ENCODE assay signal across 26 mouse cellular contexts in genomic region chr15:81766439-81766838, GRCm38 (mm10). TPM values are rescaled to one million over a fixed set of nuclear protein-coding genes. Genes with fewer than 3 reads are reported as not detected.
DNase-seq lines count a peak whose midpoint lies in the region; ATAC-seq and TF ChIP-seq lines count a peak whose summit lies in the region.
"Had no signal": no experiment of that assay in that cellular context is flagged by ENCODE, and none has a peak within 500 bp of the region (broad histone marks: within the 10 kb centered on the region; RNA-seq: fewer than 3 reads in every experiment).

No protein-coding gene starts in this region.

- no peak overlapping the region for H3K27ac ChIP-seq in liver, embryonic 15.5 days (replicated peaks)
- no peak overlapping the region for H3K27ac ChIP-seq in gastrocnemius, adult 2 months
- H3K27ac ChIP-seq: embryonic facial prominence, embryonic 15.5 days; forebrain, embryonic 12.5 days; forebrain, embryonic 15.5 days; heart, adult 2 months; heart, embryonic 10.5 days; heart, embryonic 13.5 days; hindbrain, embryonic 15.5 days had no signal

- 81% methylated on average over 5 of the region's 5 CpGs for WGBS in liver, embryonic 15.5 days (ENCODE audit: insufficient replicate concordance)

- ATAC-seq in liver, embryonic 15.5 days (ENCODE audit: insufficient read depth): no peak
- no peak for ATAC-seq in monocyte, adult 5-6 weeks (replicated peaks; ENCODE audit: insufficient number of reproducible peaks, low FRiP score, low TSS enrichment, poor library complexity, severe bottlenecking)
- ATAC-seq: activated CD4-positive, CD25-positive, alpha-beta regulatory T cell, adult 4 months; forebrain, embryonic 15.5 days; intestine, postnatal 0 days had no signal

- no peak overlapping the region for H3K4me3 ChIP-seq in liver, embryonic 15.5 days (replicated peaks)
- H3K4me3 ChIP-seq in gastrocnemius, adult 2 months: no peak overlapping the region
- H3K4me3 ChIP-seq: embryonic facial prominence, embryonic 15.5 days; erythroblast, embryonic 14.5 days; forebrain, embryonic 12.5 days; forebrain, embryonic 15.5 days; heart, adult 2 months; heart, embryonic 10.5 days; heart, embryonic 13.5 days; hindbrain, embryonic 15.5 days had no signal

- H3K4me2 ChIP-seq in liver, embryonic 15.5 days: no peak overlapping the region
- H3K4me2 ChIP-seq: embryonic facial prominence, embryonic 15.5 days; forebrain, embryonic 12.5 days; forebrain, embryonic 15.5 days; heart, embryonic 13.5 days; hindbrain, embryonic 15.5 days had no signal

- TF ChIP-seq CTCF in gastrocnemius, adult 2 months (IDR thresholded peaks at IDR 0.05): no peak

- peaks cover 33% of the 10 kb centered on the region for H3K4me1 ChIP-seq in liver, embryonic 15.5 days (replicated peaks)
- H3K4me1 ChIP-seq: embryonic facial prominence, embryonic 15.5 days; forebrain, embryonic 12.5 days; forebrain, embryonic 15.5 days; hindbrain, embryonic 15.5 days had no signal

- H3K27me3 ChIP-seq in liver, embryonic 15.5 days: no peaks in the 10 kb centered on the region
- H3K27me3 ChIP-seq: embryonic facial prominence, embryonic 15.5 days; forebrain, embryonic 12.5 days; forebrain, embryonic 15.5 days; heart, embryonic 13.5 days; hindbrain, embryonic 15.5 days had no signal

- H3K9me3 ChIP-seq in liver, embryonic 15.5 days (replicated peaks): 0 out of 2 replicates have a peak, but pooled peaks cover 4% of the 10 kb centered on the region
- H3K9me3 ChIP-seq: embryonic facial prominence, embryonic 15.5 days; forebrain, embryonic 12.5 days; forebrain, embryonic 15.5 days; heart, embryonic 10.5 days; heart, embryonic 13.5 days; hindbrain, embryonic 15.5 days had no signal

- 0 out of 2 replicates have a peak, but pooled peaks cover 8% of the 10 kb centered on the region for H3K36me3 ChIP-seq in liver, embryonic 15.5 days (replicated peaks)

- intact Hi-C loops in gastrocnemius, adult 2 months (cut with DNase I): no loop called here

- peak; percentile 76 to 82 for DNase-seq in adrenal gland, adult (ENCODE audit: inconsistent age in 2 of 2, low spot score in 1 of 2)
- no peak for DNase-seq in adrenal gland, postnatal 4 days (ENCODE audit: low spot score in 2 of 2)
- DNase-seq in liver: no peak
- DNase-seq in adrenal gland, postnatal 25 days: peak; percentile 46
- no peak for DNase-seq in right cerebral cortex, postnatal 25 days
- no peak for DNase-seq in gastrocnemius, adult 2 months
- DNase-seq: cerebellum, adult 11 months; cerebellum, adult 2 months; cerebellum, adult 9-11 months; cerebellum, postnatal 25 days; gastrocnemius, postnatal 10 days; gastrocnemius, postnatal 36 days; heart, adult 2 months; heart, postnatal 14 days; heart, postnatal 4 days had no signal

- 0 out of 2 replicates have a peak overlapping the region, but pooled peaks have one; percentile 4 for H3K9ac ChIP-seq in liver, embryonic 15.5 days
- H3K9ac ChIP-seq: embryonic facial prominence, embryonic 15.5 days; forebrain, embryonic 12.5 days; forebrain, embryonic 15.5 days; heart, embryonic 13.5 days; hindbrain, embryonic 15.5 days had no signal

RNA-seq across cellular contexts. Expression of gene Rangap1, which starts 21.1 kb away (rescaled TPM):
- 10 to 100 TPM; 53.6 to 62.6 TPM for total RNA-seq in adrenal gland, postnatal 4 days (2021)
- polyA plus RNA-seq in liver, embryonic 15.5 days (2015; fragmentation: Nextera tagmentation; extraction: Ambion mirVana): 71.7 and 79.3 TPM in 2 replicates
- 60.3 and 73.7 TPM in 2 replicates for total RNA-seq in adrenal gland, postnatal 25 days (2021)
- 10 to 100 TPM; 23.7 to 24.1 TPM for total RNA-seq in gastrocnemius, adult 2 months (2021)
- 37.6 to 62.3 TPM (median 38.3 TPM) in 3 replicates for total RNA-seq in monocyte, adult 5-6 weeks (2017)

RNA-seq across cellular contexts. Expression of gene Zc3h7b, which starts 21.6 kb away (rescaled TPM):
- 10 to 100 TPM; 94.6 to 98.5 TPM for total RNA-seq in adrenal gland, postnatal 4 days (2021)
- 5.0 and 5.1 TPM in 2 replicates for polyA plus RNA-seq in liver, embryonic 15.5 days (2015; fragmentation: Nextera tagmentation; extraction: Ambion mirVana)
- 70.0 and 84.2 TPM in 2 replicates for total RNA-seq in adrenal gland, postnatal 25 days (2021)
- 10 to 100 TPM; 30.2 to 34.3 TPM for total RNA-seq in gastrocnemius, adult 2 months (2021)
- 6.6 to 14.2 TPM (median 7.1 TPM) in 3 replicates for total RNA-seq in monocyte, adult 5-6 weeks (2017)

RNA-seq across cellular contexts. Expression of gene Tef, which starts 35.8 kb away (rescaled TPM):
- total RNA-seq in adrenal gland, postnatal 4 days (2021): 10 to 100 TPM; 84.6 to 86.1 TPM
- polyA plus RNA-seq in liver, embryonic 15.5 days (2015; fragmentation: Nextera tagmentation; extraction: Ambion mirVana): 6.2 and 8.1 TPM in 2 replicates
- 111 and 146 TPM in 2 replicates for total RNA-seq in adrenal gland, postnatal 25 days (2021)
- 100 to 1,000 TPM; 101 to 191 TPM for total RNA-seq in gastrocnemius, adult 2 months (2021)
- total RNA-seq in monocyte, adult 5-6 weeks (2017): 44.4 to 60.3 TPM (median 52.9 TPM) in 3 replicates

Comparison
In these comparisons a context has a peak if more than half of its experiments do, and no peak if none do; other contexts are left out.
1. DNase-seq: peak in adrenal gland, adult (2 of 2) and adrenal gland, postnatal 25 days (single experiment); none in adrenal gland, postnatal 4 days (0 of 2), liver (single experiment), right cerebral cortex, postnatal 25 days (single experiment) and gastrocnemius, adult 2 months (single experiment).